Mouse (Mus musculus) monocyte, adult 2 months (primary cell): ENCODE measurements around the gene Itpr1.

Experiments used
- DNase-seq, 2 experiments: peaks; one replicate each; pipeline ENCODE4 v3.0.0; 2022; ENCODE audit warnings: low spot score in 2 of 2, low read depth in 1 of 2

Itpr1 gene

GRCm38 (mm10) chr6:108464308-108464979, 251.5 kb downstream of the Itpr1 start:
- DNase-seq = no peak

GRCm38 (mm10) chr6:108465159-108465558, 252.3 kb downstream of the Itpr1 start:
- no peak for DNase-seq

- peak in 1 of 2 experiments; percentile 7 for DNase-seq
Measured at GRCm38 (mm10) chr6:108466061-108466531, 253.2 kb downstream of the Itpr1 start.

GRCm38 (mm10) chr6:108467597-108467996, 254.7 kb downstream of the Itpr1 start:
- no peak for DNase-seq

GRCm38 (mm10) chr6:108468226-108468825, 255.4 kb downstream of the Itpr1 start:
- no peak for DNase-seq

- DNase-seq = no peak
Measured at GRCm38 (mm10) chr6:108471878-108472277, 259.0 kb downstream of the Itpr1 start.

GRCm38 (mm10) chr6:108472748-108473147, 259.9 kb downstream of the Itpr1 start:
- no peak for DNase-seq

- DNase-seq = peak; percentile 7 to 62
Measured at GRCm38 (mm10) chr6:108476797-108477235, 263.9 kb downstream of the Itpr1 start.

GRCm38 (mm10) chr6:108477602-108478001, 264.7 kb downstream of the Itpr1 start:
- no peak for DNase-seq

- DNase-seq = no peak
Measured at GRCm38 (mm10) chr6:108481190-108481589, 268.3 kb downstream of the Itpr1 start.

- no peak for DNase-seq
Measured at GRCm38 (mm10) chr6:108482464-108482863, 269.6 kb downstream of the Itpr1 start.

- DNase-seq = no peak
Measured at GRCm38 (mm10) chr6:108486212-108486992, 273.5 kb downstream of the Itpr1 start.

GRCm38 (mm10) chr6:108487300-108487835, 274.5 kb downstream of the Itpr1 start:
- no peak for DNase-seq

GRCm38 (mm10) chr6:108488250-108488649, 275.4 kb downstream of the Itpr1 start:
- DNase-seq = no peak

- no peak for DNase-seq
Measured at GRCm38 (mm10) chr6:108491969-108492368, 279.1 kb downstream of the Itpr1 start.

GRCm38 (mm10) chr6:108493753-108494152, 280.9 kb downstream of the Itpr1 start:
- DNase-seq = no peak

GRCm38 (mm10) chr6:108494185-108494804, 281.4 kb downstream of the Itpr1 start:
- DNase-seq = no peak

- no peak for DNase-seq
Measured at GRCm38 (mm10) chr6:108494994-108495393, 282.1 kb downstream of the Itpr1 start.

GRCm38 (mm10) chr6:108498070-108498469, 285.2 kb downstream of the Itpr1 start:
- no peak for DNase-seq

- DNase-seq = peak; percentile 64 to 68
Measured at GRCm38 (mm10) chr6:108503651-108504050, 290.8 kb downstream of the Itpr1 start.

- no peak for DNase-seq
Measured at GRCm38 (mm10) chr6:108504717-108505116, 291.8 kb downstream of the Itpr1 start.
